Mouse (Mus musculus) liver, postnatal 0 days (tissue): ENCODE results near the gene Agtpbp1. TPM values are rescaled to one million over a fixed set of nuclear protein-coding genes. Genes with fewer than 3 reads are reported as not detected.

Source experiments
- ATAC-seq: fragments of 200-750 bp; cut with Nextera tagmentation; 2 replicates; pipeline ENCODE4 v1.8.0; 2017; ENCODE audit warnings: mild to moderate bottlenecking, moderate library complexity
- DNase-seq: peaks from one replicate; pipeline ENCODE4 v3.0.0-alpha.2; 2016
- H3K27ac ChIP-seq: fragments of 300-500 bp; sonication (generic); 2 replicates; pipeline ENCODE4 v1.5.1; 2014; ENCODE audit warnings: antibody characterized with exemption, moderate library complexity, mild to moderate bottlenecking, low read depth
- H3K27me3 ChIP-seq: fragments of 300-500 bp; sonication (generic); 2 replicates; pipeline ENCODE4 v1.6.1; 2014; ENCODE audit warnings: low read length, control low read depth, mixed read lengths; ENCODE audit not compliant: insufficient read depth
- H3K36me3 ChIP-seq: fragments of 300-500 bp; sonication (generic); replicated peaks from 2 replicates; pipeline ENCODE4 v1.6.1; 2014; ENCODE audit warnings: mild to moderate bottlenecking, control low read depth, low read length, moderate library complexity, mixed read lengths; ENCODE audit not compliant: insufficient read depth
- H3K4me1 ChIP-seq: fragments of 300-500 bp; sonication (generic); 2 replicates; pipeline ENCODE4 v1.6.1; 2014; ENCODE audit warnings: antibody characterized with exemption, mild to moderate bottlenecking, control low read depth; ENCODE audit not compliant: insufficient read depth
- H3K4me2 ChIP-seq: fragments of 300-500 bp; sonication (generic); 2 replicates; pipeline ENCODE4 v1.6.1; 2014; ENCODE audit warnings: low read depth, mild to moderate bottlenecking, low read length, moderate library complexity, mixed read lengths
- H3K4me3 ChIP-seq: fragments of 300-500 bp; sonication (generic); 2 replicates; pipeline ENCODE4 v1.5.1; 2014; ENCODE audit warnings: low read depth, low read length
- H3K9ac ChIP-seq: fragments of 300-500 bp; sonication (generic); replicated peaks from 2 replicates; pipeline ENCODE4 v1.6.1; 2014; ENCODE audit warnings: mild to moderate bottlenecking, moderate library complexity
- H3K9me3 ChIP-seq: fragments of 300-500 bp; sonication (generic); 2 replicates; pipeline ENCODE4 v1.6.1; 2016; ENCODE audit warnings: mild to moderate bottlenecking, control low read depth, low read length, mixed read lengths
- CTCF ChIP-seq: sonication (generic); IDR thresholded peaks from 2 replicates; pipeline ENCODE4 v1.5.1; 2016; ENCODE audit warnings: antibody characterized with exemption, low read depth
- EP300 ChIP-seq: IDR thresholded peaks from 2 replicates; pipeline ENCODE4 v1.6.1; 2016; ENCODE audit warnings: antibody characterized with exemption, low read depth, mild to moderate bottlenecking
- WGBS: fragments of 180-500 bp; shearing (Covaris S2); extraction: QIAGEN DNeasy Blood & Tissue Kit; methylation state at CpG from one replicate; pipeline ENCODE4 v1.1.7; 2014; ENCODE audit not compliant: insufficient replicate concordance; 5-methylcytosine and 5-hydroxymethylcytosine counted together
- polyA plus RNA-seq: library from polyadenylated mRNA; unstranded; fragments of >200 nt; fragmentation: Nextera tagmentation; extraction: Ambion mirVana; gene quantifications from 2 replicates; pipeline ENCODE4 v1.2.1, GENCODE M21; 2015

Gene Agtpbp1
- polyA plus RNA-seq, 1 experiment from 2014 or later, result 6.4 TPM

DNA sequence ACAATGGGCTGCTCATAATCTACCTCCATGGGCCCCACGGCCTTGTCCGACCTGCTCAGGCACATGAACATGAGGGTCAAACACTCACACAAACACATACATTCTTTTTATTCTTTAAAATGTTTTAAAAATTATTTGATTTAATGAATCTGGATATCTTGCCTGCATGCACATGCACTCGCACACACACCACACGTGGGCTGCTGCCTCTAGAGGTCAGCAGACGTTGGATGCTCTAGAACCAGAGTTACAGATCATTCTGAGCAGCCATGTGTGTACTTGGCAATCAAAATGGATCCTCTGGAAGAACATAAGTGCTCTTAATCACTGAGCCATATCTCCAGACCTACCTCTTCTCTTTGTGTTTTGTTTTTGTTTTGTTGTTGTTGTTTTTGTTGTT, 112.8 kb downstream of the Agtpbp1 start:
- no peak for DNase-seq
- Histone ChIP-seq H3K9ac (no peak overlapping the region), H3K4me2 (no peak overlapping the region), H3K36me3 (peaks cover 20% of the 10 kb centered on the region; the same call in 1 of the 2 replicates), H3K9me3 (no peaks in the 10 kb centered on the region), H3K27me3 (no peaks in the 10 kb centered on the region), H3K27ac (no peak overlapping the region), H3K4me3 (no peak overlapping the region), H3K4me1 (no peaks in the 10 kb centered on the region)
- WGBS, result 85% methylated on average over 5 of the region's 5 CpGs
- TF ChIP-seq EP300, result no peak
- no peak for TF ChIP-seq CTCF
- ATAC-seq, result no peak

DNA sequence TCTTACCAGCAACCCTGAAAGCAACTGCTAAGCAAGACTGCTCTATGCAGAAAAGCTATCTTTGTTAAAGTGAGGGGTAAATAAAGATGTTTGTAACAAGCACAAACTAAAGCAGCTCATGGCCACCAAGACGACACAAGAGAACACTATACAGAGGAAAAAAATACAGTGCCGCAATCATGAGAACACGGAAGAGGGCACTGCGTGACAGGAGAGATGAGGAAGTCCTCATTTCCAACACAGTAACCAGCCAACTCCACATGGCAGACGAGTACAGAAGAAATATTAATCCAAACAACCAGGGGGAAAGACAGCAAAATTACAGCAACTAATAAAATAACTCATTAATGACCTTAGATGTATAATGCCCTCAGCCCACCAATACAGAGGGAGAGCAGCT, 115.3 kb downstream of the Agtpbp1 start:
- no peaks in the 10 kb centered on the region for H3K27me3 ChIP-seq
- TF ChIP-seq EP300, result no peak
- no peak for TF ChIP-seq CTCF

DNA sequence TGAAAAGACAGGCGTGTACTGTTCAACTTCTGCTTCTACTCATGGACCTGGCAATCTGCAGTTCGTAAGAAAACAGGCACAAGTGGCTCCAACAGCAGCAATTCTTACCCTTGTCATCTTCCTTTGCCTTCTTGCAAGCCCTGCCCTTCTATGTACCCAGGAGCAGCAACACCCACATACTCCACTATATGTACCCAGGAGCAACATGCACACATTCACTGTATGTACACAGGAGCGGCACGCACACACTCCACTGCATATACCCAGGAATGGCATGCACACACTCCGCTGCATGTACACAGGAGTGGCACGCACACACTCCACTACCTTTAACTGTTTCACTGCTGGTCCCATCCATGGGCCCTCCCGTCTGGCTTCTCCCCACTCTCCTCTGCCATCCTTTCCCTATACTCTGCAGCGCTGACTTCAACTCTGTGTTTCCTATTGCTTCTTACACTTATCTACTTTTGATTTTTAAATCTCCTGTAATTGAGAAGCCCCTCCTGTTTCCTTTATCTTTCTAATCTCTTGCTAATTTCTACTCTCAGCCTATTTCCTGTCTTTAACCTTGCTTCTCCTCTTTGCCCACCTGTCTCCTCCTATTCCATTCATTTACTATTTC, 116.7 kb downstream of the Agtpbp1 start:
- 77% methylated on average over 8 of the region's 8 CpGs for WGBS
- DNase-seq (no peak), ATAC-seq (no peak)
- Histone ChIP-seq H3K27ac (no peak overlapping the region), H3K9ac (no peak overlapping the region), H3K9me3 (no peaks in the 10 kb centered on the region), H3K4me2 (no peak overlapping the region), H3K4me1 (no peaks in the 10 kb centered on the region), H3K36me3 (peaks cover 8% of the 10 kb centered on the region), H3K27me3 (no peaks in the 10 kb centered on the region), H3K4me3 (no peak overlapping the region)
- TF ChIP-seq EP300, result no peak
- no peak for TF ChIP-seq CTCF

More for the DNA sequence above, 115.3 kb downstream of the Agtpbp1 start:
- WGBS, result 80% methylated on average over 5 of the region's 5 CpGs
- H3K4me2 ChIP-seq, result no peak overlapping the region
- ATAC-seq (no peak), DNase-seq (no peak)
- no peaks in the 10 kb centered on the region for H3K9me3 ChIP-seq
- H3K27ac ChIP-seq, result no peak overlapping the region
- no peak overlapping the region for H3K4me3 ChIP-seq
- H3K4me1 ChIP-seq, result no peaks in the 10 kb centered on the region
- peaks cover 14% of the 10 kb centered on the region for H3K36me3 ChIP-seq
- no peak overlapping the region for H3K9ac ChIP-seq

DNA sequence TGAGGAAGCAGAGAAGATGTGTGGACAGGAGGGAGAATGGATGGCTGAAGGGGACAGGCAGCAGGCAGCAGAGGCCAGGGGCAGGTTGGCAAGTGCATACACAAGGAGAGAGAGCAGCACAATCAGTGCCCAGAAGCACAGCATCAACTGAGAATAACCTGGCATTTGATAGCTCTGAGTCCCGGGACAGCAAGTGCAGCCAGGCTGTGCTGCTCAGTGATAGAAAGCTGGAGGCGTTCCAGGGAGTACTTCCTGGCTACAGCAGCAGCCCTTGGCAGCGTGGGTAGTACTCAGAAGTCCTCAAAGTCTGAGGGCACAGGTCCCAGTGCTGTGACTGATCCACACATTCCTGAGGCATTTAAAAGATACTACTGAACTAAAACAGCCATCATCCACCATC, 117.4 kb downstream of the Agtpbp1 start:
- WGBS, result 75% methylated on average over 3 of the region's 3 CpGs
- no peak for DNase-seq
- Histone ChIP-seq H3K4me3 (no peak overlapping the region), H3K27me3 (no peaks in the 10 kb centered on the region), H3K27ac (no peak overlapping the region), H3K9ac (no peak overlapping the region), H3K9me3 (no peaks in the 10 kb centered on the region), H3K36me3 (peaks cover 6% of the 10 kb centered on the region), H3K4me2 (no peak overlapping the region), H3K4me1 (no peaks in the 10 kb centered on the region)
- no peak for ATAC-seq
- TF ChIP-seq EP300, result no peak
- no peak for TF ChIP-seq CTCF

DNA sequence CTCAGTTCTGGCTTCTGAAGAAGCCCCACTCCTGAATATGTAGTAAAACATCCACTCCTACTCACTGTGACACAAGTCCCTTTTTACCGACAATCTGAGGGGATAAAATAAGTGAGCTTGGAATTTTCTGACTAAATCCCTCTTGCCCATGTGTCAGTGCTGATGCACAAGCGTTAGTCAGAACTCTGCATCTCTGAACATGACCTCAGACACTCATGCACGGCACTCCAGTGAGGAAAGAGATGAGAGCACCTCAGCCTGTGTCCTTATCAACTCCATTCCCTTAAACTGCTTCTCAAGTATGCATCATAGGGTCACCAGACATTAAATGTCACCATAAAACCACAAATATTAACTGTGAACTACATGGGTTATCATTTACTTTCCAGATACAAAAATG, 124.1 kb downstream of the Agtpbp1 start:
- ATAC-seq (no peak), DNase-seq (no peak)
- Histone ChIP-seq H3K4me1 (no peaks in the 10 kb centered on the region), H3K9ac (no peak overlapping the region), H3K9me3 (no peaks in the 10 kb centered on the region), H3K4me2 (no peak overlapping the region), H3K27me3 (no peaks in the 10 kb centered on the region), H3K27ac (no peak overlapping the region), H3K36me3 (peaks cover 29% of the 10 kb centered on the region), H3K4me3 (no peak overlapping the region)
- TF ChIP-seq EP300 (no peak), CTCF (no peak)
- WGBS, result 76% methylated on average over 3 of the region's 3 CpGs

DNA sequence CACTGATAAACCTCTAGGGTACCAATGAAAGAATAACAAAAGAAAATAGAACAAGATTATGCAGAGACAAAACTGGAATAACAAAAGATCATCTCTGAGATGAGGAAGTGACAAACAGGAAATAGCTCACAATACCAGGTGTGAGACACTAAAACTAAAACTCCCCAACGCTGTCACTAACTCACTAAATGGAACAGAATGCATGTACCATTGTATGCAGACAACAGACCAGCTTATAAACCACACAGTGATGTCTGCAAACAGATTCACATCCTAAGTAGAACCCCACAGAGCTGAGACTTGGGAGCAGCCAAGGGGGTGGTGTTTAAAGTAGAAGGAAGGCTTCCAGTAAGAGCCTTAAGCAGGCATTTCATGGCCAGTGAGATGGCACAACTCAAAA, 128.8 kb downstream of the Agtpbp1 start:
- H3K27ac ChIP-seq, result no peak overlapping the region
- H3K9me3 ChIP-seq, result no peaks in the 10 kb centered on the region

More for the DNA sequence above, 128.8 kb downstream of the Agtpbp1 start:
- Histone ChIP-seq H3K9ac (no peak overlapping the region), H3K27me3 (no peaks in the 10 kb centered on the region), H3K4me1 (peaks cover 13% of the 10 kb centered on the region; the same call in 1 of the 2 replicates), H3K4me3 (no peak overlapping the region), H3K4me2 (no peak overlapping the region), H3K36me3 (peaks cover 20% of the 10 kb centered on the region)
- no peak for ATAC-seq
- TF ChIP-seq CTCF (no peak), EP300 (no peak)
- 64% methylated on average over 1 of the region's 1 CpGs for WGBS
- no peak for DNase-seq
